Mouse (Mus musculus) inflammation-experienced regulatory T-cells, adult 6 months (primary cell): ENCODE data around the gene Hrk. TPM values are rescaled to one million over a fixed set of nuclear protein-coding genes. Genes with fewer than 3 reads are reported as not detected.

ENCODE experiments used
- ATAC-seq: one replicate; pipeline ENCODE4 v1.8.0; 2017
- polyA plus RNA-seq, 3 experiments: library from polyadenylated mRNA; unstranded; fragments of 100-300 nt; shearing (Covaris generic); gene quantifications; one replicate each; pipeline ENCODE4 v1.2.1; 2017

Hrk gene
- polyA plus RNA-seq, result under 1 TPM in 1 of 3 experiments, not detected in 2; 0.54 TPM

DNA sequence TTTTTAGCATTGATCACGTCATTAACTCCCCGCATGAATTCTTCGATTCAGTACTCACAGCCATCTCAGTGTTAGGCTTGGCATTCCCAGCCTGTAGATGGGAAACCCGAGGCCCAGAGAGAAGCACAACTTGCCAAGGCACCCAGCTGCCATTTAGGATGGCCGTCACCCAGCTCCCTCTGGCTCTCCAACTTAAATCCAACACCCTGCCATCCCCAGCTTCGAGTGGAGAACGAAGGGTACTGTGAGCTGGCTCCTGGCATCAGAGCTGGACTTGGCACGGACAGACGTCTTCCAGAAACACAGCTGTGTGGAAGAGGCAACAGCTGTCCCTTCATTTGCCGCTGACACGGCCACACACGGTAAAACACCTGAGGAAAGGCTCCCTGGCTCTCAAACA, at the start of gene Hrk:
Hrk (plus strand) TSS at position 68 of the 400 bp plus-strand sequence.
- ATAC-seq, result no peak

DNA sequence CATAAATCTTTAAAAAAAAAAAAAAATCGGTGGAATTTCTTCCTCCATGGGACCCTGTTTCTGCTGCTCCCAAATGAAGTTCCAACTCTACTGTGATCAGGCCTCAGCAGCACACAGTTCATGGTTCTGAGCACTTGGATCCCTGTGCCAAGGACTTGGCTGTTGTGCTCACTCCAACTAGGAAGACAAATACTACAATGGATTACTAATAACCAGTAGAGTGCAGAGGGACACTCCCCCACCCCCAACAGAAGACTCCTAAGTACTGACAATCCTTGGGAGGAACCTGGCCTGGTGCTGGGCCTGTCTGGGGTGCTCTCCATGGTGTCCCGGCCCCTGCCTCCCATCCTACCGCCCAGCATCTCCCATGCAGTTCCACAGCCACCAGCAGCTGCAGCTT, 46.1 kb upstream of the Hrk start:
- no peak for ATAC-seq

DNA sequence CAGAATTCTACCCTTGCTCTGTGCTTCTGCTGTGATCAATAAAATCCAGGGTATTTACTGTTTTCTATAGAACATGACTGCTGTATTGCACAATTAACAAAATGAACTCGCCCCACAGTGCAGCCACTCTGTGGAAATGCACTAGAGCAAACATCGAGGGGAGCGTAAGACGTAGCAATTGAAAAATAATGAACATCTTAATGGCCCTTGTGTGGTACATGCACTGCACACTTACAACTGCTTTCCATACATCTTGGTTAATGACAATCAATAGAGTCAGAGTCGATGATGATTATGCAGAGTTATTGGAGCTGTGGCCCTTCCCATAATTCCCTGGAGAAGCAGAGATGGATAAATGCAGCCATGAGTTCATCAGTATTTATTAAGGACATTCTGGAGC, 45.5 kb upstream of the Hrk start:
- ATAC-seq, result no peak

DNA sequence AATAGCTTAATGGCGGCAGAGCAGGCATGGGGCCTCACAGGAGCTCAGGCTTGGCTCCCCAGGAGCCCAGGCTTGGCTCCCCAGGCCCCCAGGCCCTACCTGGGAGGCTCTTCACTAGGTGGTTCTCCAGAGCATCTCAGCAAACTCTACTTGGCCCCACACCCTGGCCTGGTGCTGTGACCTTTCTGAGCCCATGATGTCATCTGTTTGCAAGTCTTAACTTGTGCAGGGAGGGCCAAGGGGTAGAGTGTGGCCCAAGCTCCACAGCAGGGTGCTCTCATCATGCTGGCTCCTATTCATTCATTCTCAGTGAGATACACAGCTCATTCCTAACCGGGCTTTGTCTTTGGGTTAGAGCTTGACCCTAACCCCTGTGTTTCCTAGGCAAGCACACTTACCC, 43.8 kb upstream of the Hrk start:
- no peak for ATAC-seq

DNA sequence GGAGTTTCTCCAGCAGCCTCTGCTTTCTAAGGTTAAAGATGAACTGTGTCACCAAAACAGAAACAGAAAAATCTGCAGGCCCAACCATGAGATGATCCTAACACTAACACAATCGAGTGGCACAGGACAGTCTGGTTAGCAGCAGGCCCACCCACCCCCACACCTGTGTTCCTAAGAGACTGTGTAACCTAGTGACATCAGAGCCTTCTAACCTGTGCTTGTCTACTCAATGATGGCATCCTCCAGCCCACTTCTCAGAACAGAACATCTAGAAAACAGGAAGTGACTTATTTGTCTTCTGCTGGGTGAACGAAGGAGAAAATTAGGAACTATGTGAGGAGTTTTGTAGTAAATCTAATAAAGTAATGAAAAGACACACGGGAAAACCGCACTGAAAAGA, 42.5 kb upstream of the Hrk start:
- ATAC-seq, result peak; percentile 56

DNA sequence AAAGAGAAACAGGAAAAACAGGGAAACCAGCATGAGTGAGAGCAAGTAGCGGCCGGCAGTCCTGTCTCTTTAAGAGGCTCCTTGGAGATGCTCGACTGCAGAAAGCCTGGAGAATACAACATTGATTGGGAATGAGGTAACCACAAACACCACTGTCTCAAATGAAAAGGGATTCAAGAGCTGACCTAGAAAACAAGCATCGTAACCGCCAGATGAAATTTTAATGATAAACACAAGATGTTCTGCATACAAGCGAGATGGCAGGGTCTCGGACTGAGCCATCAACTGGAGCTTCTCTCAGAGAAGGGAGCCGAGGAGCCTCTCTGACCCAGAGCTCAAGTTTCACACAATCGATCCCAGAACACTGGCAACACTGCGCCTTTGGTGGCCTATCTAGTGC, 41.4 kb upstream of the Hrk start:
- ATAC-seq, result no peak

DNA sequence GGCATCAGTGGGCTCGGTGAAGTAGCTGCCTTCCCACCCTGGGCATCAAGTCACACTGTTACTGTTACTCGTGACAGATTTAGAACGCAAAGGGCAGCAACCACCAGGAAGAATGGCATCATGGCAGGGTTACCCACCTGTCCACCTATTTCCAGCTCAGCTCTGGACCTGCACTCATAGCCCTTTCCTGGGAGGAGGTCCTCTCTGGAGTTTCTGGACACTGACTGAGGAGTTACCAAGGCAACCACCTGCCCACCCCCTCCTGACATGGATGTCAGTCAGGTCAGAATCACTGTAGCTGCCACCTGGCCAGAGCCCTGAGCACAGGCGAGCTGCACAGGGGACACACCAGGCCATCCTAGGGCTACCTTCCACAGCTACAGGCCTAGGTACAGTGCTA, 37.8 kb upstream of the Hrk start:
- no peak for ATAC-seq

DNA sequence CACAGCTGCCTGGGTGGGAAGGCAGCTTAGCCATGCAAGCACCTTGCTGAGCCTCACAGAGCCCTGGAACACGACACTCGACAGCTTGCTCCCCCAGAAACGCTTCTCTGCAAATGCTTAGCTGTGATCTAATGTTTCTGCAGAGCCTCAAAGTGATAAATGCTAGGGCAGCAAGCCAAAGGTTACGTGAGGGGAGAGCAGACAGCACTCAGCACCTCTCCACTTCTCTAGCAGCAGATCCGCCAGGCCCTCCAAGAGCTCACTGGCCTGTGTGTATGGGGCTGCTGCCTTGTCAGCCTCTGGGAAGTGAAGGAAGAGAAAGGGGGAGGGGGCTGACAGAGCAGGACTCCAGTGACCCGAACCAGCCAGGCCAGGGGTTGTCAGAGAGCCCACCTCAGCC, 36.2 kb upstream of the Hrk start:
- no peak for ATAC-seq

DNA sequence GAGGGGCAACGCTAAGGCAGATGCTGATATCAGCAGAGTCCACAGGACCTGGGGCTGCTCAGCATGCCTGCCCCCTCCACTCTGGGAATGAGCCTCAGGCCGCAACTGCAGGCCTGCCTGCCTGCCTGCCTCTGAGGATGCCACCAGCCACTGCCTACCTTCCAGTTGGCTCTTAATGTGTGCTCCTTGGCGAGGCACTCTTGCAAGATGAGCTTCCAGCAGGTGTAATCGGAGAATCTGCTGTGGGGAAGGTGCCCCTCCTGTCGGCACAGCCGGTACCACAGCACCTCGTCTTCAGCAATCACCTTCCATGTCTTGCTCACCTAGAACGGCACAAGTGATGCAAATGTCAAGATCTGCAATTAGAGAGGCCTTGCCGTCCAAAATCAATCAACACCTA, 35.8 kb upstream of the Hrk start:
- no peak for ATAC-seq

DNA sequence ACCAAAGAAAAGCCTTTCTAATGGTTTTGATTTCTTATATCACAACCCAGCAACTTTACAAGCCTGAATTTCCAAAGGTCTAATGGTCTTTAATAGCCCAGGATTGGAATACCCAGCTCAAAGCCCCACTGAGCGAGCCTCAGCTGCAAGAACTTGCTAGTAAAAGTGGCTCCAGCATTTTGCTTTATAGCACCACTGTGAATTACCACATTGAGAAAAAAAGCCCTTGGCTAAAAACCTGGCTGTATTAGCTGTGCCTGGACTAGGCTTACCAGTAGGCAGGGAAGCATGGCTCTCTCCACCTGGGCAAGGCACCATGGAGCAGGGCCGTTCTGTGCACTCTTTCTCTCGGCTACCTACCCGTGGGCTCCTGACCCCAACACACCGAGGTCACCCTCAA, 28.1 kb upstream of the Hrk start:
- ATAC-seq, result no peak

DNA sequence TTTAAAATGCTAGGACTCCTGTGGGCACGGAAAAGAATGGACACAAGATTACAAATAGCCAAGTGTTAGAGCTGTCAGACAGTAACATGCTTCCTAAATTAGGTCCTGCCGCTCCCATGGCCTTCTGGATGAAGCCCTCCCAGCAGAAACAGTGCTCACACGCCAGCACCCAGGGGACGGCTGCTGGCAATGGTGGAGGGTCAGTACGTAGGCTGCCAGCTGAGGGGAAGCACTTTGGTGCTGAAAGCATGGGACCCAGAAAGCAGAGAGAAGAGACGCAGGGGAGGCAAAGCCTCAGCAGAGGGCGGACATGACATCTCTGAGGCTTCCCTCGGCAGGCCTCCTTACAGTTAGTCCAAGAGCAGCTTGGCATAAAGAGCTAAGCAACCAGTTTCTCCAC, 24.8 kb upstream of the Hrk start:
- no peak for ATAC-seq

DNA sequence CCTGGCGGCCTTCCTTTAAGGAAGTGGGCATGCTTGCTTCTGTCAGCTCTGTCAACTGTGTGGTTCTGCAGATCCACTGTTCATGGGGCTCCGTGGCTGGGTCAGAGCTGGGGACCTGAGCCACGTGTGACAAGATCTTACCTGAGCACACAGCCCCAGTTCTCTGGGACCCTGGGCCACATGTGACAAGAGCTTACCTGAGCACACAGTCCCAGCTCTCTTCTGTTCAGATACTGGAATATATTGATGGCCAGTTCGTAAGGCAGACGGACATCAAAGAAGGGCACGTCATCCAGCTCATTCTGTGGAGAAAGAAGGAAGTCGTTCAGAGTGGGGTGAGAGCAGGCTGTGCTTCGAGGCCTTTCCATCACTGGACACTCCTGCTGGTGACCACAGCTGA, 22.0 kb upstream of the Hrk start:
- ATAC-seq, result no peak

DNA sequence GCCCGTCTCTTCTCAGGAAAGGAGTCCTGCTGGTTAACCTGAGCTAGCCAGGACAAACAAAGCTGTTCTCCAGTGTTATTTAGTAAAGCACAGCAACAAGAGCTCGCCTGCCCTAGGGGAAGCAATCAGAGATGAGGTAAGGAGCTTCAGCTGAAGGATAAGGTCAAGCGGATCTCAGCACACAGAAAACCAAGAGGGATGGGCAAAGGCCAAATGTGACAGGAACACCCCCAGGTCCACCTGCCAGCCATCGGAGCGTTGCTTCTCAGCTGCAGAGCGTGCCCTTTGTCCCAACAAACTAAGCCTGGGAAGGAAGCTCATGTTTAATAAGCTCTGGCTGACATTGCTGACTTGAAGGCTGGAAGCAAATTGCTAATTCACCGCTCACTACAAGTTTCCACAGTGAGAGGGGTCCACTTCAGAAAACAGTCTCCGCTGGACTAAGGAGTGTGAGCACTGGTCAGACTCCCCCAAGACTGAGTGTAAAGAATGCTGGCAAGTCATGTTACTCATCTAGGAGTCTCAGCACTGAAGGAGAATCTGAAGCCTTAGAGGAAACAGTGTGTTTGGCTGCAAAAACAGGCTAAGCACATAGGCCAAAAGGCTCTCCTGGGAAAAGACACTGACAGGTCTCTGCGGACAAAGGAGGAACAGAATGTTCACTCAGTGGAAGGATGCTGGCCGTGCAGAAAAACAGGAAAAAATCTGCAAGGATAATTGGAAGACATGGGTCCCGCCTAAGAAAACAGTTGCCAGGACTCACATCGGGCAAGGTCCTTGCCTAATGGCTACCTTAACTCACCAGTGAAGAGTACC, 21.0 kb upstream of the Hrk start:
- no peak for ATAC-seq

DNA sequence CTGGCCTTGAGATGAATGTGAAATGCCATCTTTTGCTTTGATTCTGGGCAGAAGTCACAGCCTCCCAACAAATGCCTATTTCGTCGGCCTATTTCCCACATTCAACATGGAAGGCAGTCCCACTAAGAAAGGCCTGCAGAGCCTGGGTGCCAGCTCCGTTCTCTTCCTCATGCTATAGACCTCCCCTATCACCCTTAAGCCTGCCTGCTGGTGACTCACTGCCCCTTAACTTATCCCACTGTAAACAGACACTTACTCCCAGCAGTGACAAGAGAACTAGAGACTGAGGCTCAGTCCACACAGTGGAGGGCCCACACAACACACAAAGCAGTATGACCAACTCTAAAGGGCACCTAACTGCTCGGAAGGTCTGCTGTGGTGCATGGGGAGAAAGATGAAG, 20.1 kb upstream of the Hrk start:
- ATAC-seq, result no peak

DNA sequence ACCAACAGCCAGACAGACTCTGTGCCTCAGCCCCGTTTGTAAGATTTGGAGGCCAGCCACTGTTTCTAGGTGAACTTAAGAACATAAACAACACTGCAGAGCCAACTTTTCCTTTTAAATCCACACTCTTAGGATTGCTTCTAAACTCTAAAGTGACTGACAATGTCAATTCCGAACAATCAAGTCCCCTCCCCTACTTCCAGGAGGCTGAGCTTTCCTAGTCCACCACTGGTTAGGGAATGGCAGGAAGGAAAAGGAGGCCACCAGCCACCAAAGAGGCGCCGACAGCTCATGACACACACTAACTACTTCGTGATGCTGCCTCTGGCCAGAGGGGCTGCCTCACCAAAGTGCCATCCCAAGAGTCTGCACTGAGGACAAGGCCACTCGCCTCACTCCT, 19.7 kb upstream of the Hrk start:
- ATAC-seq, result no peak

DNA sequence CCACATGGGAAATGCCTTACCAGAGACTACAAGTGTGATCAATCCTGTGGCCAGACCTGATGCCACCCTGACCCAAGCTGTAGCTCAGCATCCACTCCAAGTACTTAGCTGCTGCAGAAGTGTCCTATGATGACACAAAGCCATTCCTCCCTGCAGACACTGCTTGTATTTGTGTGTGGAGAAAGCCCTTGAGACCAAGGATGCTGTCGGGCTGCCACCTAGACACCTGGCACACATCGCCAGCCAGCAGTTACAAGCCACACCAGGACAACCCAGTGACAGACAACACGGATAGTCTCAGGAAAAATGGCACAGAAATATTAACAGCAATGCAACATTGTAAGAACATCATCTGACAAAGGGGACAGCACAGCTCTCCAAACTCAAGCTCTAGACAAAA, 19.0 kb upstream of the Hrk start:
- ATAC-seq, result no peak

DNA sequence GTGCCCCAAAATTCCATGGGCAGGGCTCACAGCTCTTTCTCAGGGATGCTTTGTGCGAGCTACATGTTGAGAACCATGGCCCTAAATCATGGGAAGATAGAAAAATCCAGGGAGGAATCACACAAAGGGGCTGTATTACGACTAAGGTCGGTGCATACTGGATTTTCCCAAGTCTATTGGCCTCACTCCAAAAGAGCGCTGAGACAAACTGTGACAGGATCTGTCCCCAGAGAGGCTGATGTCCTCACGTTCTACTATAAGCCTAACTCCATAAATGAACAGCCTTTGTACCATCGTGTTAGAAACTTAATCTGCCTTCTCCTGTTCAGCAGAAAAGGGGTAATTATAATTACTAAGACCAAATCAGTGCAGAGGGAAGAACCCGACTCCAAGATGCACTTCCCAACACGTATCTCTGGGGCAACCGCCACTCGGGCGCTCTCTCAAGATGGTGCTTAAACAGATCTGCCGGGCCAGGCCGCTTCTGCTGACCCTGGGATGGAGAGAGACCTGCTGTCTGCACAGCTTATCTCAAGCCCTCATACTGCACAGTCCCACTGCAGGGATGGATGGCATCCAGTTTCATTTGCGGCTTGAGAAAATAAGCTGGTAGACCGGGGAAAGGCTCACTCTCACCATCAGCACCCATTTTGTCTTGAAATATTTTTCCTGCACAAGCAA, 18.3 kb upstream of the Hrk start:
- ATAC-seq, result no peak

DNA sequence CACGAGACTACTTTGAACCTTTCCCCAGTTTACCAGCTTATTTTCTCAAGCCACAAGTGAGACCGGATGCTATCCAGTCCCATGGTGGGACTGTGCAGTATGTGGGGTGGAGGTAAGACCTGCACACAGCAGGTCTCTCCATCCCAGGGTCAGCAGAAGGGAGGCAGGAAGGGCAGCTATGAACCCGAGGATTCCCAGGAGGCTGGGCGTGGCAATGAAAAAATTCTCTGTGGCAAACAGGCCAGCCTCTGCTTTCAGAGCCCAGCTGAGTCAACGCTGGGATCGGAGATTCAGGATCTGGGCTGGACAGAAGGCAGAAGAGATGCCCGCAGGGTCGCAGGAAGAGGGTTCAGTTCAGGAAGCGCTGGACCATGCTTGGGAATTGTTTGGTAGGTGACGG, 17.2 kb upstream of the Hrk start:
- no peak for ATAC-seq

DNA sequence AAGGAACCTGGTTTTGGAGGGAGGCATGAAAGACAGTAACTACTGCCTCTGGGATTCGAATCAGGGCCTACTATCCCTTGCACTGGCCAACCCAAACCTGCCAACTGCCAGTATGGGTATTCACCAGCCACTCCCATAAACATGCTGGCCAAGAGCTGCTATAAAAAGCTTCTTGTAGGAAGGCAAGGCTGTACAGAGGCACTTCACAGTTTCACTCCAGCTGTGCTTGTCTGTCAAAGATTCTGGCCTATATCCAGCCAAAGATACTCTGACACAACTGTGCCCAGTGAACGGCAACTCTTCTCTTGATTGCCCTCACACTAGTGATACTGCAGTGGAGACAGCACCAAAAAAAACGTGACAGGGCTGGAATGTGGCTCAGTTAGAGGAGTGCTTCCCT, 14.7 kb upstream of the Hrk start:
- ATAC-seq, result no peak

DNA sequence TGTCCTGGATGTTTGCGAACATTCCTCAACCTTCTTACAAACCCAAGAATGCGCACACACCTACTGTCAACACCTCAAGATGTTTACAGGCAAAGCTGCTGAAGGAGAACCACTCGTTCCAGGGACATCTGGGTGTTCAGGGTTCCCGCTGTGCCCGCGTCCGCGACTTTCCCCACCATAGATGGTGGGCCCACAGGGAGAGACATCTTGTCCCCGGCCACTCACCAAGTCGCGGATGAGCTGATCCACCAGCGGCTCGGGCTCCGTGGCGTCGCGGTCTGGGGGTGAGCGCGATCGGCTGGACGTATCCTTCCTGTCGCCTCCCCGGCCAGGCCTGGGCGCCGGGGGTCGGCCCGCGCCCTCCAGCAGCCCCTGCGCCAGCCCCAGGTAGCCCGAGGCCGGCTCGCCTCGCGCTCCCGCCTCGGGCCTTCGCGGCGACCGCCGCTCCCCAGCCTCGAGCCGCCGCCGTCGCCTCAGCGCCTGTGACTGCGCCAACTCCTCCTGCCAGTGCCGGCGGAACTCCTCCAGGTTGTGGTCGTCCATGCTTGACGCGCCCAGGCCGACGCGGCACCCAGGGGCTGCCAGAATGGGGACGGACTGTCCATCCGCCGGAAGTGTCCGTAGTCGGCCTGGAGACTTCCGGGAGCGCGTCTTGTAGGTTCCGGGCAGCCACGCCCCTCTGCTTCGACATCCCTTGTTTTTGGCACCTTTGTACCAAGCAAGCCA, 9.4 kb upstream of the Hrk start, which contains the start of gene Fbxw8:
Fbxw8 (minus strand) TSS at position 626 of the 726 bp plus-strand sequence.
- peak; percentile 61 for ATAC-seq

DNA sequence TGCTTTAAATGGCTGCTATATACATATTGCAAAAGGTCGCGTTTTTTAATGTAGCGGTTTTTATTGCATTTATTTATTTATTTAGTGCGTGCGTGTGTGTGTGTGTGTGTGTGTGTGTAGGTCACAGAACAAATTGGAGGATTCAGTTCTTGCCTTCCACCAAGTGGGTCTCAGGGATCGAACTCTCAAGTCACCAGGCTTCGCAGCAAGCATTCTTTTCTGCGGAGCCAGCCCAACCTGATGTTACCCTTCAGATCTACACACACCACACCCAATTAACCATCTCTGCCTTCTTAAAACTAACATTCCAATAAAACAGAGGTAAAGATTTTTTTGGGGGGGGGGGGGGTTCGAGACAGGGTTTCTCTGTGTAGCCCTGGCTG, 8.9 kb upstream of the Hrk start:
- ATAC-seq, result no peak

DNA sequence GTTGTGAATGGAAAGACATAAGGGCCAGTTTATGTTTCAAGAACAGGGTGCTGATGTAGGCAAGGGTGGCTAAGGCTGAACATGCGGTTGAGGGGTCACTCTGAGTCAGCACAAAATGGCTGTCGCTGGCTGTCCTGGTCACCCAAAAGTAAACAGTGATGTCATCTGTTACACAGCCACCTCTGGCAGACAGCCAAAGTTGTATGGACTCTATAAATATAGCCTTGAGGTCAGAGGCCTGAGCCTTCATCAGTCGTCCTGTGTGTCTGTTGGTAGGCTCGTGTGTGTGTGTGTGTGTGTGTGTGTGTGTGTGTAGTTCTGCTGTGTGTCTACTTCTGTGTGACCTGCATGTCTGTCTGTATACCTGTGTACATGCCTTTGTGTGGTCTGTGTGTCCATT, 7.5 kb upstream of the Hrk start:
- no peak for ATAC-seq

DNA sequence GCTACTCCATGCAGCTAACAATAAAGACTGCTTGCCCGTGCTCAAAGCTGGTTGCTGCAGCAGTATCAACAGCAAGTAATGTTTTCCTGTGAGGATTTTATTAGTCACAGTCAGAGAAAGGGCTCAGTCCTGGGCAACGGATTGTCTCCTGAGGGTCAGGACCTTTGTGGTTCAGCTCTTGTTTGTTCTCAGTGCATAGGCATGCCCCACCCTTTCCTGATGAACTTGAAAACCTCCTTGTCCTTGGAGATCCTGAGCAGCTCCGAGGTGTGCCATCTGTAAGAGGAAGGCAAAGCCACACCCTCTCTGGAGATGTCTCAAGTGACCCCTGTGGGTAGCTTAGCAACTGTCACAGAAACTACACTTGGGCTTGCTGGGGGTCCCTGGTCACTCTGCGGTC, 3.8 kb upstream of the Hrk start:
- no peak for ATAC-seq

DNA sequence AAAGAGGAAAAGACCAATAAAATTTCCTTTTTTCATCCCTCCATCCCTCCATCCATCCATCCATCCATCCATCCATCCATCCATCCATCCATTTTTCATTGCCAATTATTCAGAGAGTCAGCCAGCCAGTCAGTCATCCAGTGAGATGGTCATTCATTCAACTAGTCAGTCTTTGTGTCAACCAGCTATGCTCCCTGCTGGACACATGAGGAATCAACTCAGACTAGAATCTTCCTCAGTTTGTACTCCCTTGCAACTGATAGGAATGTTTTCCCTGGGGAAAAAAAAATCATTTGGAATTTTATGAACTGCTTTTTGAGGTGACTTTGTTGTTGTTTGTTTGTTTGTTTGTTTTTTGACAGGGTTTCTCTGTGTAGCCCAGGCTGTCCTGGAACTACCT, 1.0 kb downstream of the Hrk start:
- ATAC-seq, result no peak
